Mouse (Mus musculus) C2C12 (cell line): Measurements from ENCODE around the gene Brsk2. TPM values are rescaled to one million over a fixed set of nuclear protein-coding genes. Genes with fewer than 3 reads are reported as not detected.

Experiments
- H3K27me3 ChIP-seq: one replicate; pipeline ENCODE4 v1.6.1; 2011; ENCODE audit not compliant: control insufficient read depth, insufficient read depth, insufficient read length
- H3K36me3 ChIP-seq: one replicate; pipeline ENCODE4 v1.6.1; 2011; ENCODE audit not compliant: control insufficient read depth, insufficient read depth
- H3K4me3 ChIP-seq: one replicate; pipeline ENCODE4 v1.5.1; 2011; ENCODE audit warnings: mild to moderate bottlenecking, control low read depth; ENCODE audit not compliant: poor library complexity, insufficient read depth, severe bottlenecking
- H3K79me2 ChIP-seq: one replicate; pipeline ENCODE4 v1.6.1; 2011; ENCODE audit not compliant: control insufficient read depth, insufficient read depth
- H3K79me3 ChIP-seq: one replicate; pipeline ENCODE4 v1.6.1; 2011; ENCODE audit warnings: low read depth, control low read depth
- H3ac ChIP-seq: one replicate; pipeline ENCODE3; 2011; ENCODE audit warnings: low read depth; ENCODE audit not compliant: control insufficient read depth, insufficient read length
- CEBPB ChIP-seq: IDR thresholded peaks from one replicate; pipeline ENCODE4 v1.6.1; 2011; ENCODE audit warnings: low read depth, mild to moderate bottlenecking, control low read depth, moderate library complexity
- CTCF ChIP-seq: IDR thresholded peaks from one replicate; pipeline ENCODE4 v1.5.1; 2011; ENCODE audit not compliant: control insufficient read depth, insufficient read depth, insufficient read length
- FOSL1 ChIP-seq: IDR thresholded peaks from one replicate; pipeline ENCODE4 v1.8.0; 2011; ENCODE audit warnings: mild to moderate bottlenecking, low read length; ENCODE audit not compliant: poor library complexity, insufficient read depth, severe bottlenecking
- MAX ChIP-seq: IDR thresholded peaks from one replicate; pipeline ENCODE4 v1.6.1; 2011; ENCODE audit warnings: mild to moderate bottlenecking, control low read depth
- MYOD1 ChIP-seq: IDR thresholded peaks from one replicate; pipeline ENCODE4 v1.6.1; 2011; ENCODE audit warnings: low read depth; ENCODE audit not compliant: control insufficient read depth, insufficient read length
- MYOG ChIP-seq: IDR thresholded peaks from one replicate; pipeline ENCODE4 v1.6.1; 2011; ENCODE audit not compliant: control insufficient read depth, insufficient read length; ENCODE audit errors: extremely low read depth
- USF1 ChIP-seq: IDR thresholded peaks from one replicate; pipeline ENCODE4 v1.6.1; 2011; ENCODE audit warnings: low read depth, mild to moderate bottlenecking, control low read depth, moderate library complexity
- polyA plus RNA-seq: library from polyadenylated mRNA; unstranded; fragments of >200 nt; fragmentation: generic; extraction: Trizol; gene quantifications from one replicate; pipeline ENCODE4 v1.2.1, GENCODE M21; 2012; ENCODE audit warnings: missing spikeins

Brsk2 gene
- polyA plus RNA-seq, 1 experiment, result 0.05 TPM

DNA sequence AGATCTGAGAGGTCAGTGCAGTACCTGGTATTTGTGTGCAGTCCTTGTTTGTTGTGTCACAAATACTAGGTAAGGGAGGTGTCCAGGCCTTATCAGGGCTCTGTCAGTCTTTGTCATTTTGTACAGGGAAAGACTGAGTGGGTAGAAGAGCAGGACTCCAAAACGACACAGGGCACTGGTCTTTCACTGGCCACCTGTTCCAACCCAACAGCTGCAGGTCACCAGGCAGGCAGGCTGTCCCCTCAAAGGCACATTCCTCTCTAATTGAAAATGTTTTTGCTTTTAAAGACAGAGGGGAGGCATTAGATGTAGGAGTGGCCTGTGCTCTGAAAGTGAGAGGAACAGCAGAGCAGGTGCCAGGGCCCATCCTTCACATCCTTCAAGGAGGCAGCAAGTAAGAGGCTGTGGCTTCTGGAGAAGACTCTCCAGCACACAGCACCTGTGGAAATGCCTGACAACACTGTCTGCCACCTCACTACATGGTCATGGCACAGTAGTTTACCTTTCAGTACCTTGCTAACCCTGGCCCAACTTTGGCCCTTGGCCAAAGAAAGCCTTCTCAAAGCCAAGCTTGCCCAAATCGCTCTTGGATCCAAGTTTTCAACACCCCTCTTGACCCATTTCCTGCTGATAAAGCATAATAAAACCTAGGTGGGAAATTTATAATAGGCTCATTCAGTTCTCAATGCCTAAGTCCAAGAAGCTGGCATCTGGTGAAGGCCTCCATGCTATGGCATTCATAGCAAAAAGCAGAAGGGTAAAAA lies 85.7 kb downstream of the Brsk2 start:
- H3K4me3 ChIP-seq, result no peak overlapping the region
- H3K36me3 ChIP-seq, result no peaks in the 10 kb centered on the region
- TF ChIP-seq MYOD1 (no peak), USF1 (no peak), FOSL1 (no peak), MAX (no peak), MYOG (no peak), CTCF (no peak)
- peaks cover 63% of the 10 kb centered on the region for H3K79me2 ChIP-seq
- H3K79me3 ChIP-seq, result peaks cover 18% of the 10 kb centered on the region
- H3K27me3 ChIP-seq, result no peaks in the 10 kb centered on the region
- H3ac ChIP-seq, result no peak overlapping the region

- no peaks in the 10 kb centered on the region for H3K27me3 ChIP-seq
- TF ChIP-seq CTCF, result peak; percentile 56
- TF ChIP-seq MYOG, result no peak
- peaks cover 68% of the 10 kb centered on the region for H3K79me2 ChIP-seq
- no peaks in the 10 kb centered on the region for H3K36me3 ChIP-seq
- no peak overlapping the region for H3ac ChIP-seq
- no peak overlapping the region for H3K4me3 ChIP-seq
- H3K79me3 ChIP-seq, result peaks cover 10% of the 10 kb centered on the region
Measured at GRCm38 (mm10) chr7:142037553-142038170, 88.1 kb downstream of the Brsk2 start.

DNA sequence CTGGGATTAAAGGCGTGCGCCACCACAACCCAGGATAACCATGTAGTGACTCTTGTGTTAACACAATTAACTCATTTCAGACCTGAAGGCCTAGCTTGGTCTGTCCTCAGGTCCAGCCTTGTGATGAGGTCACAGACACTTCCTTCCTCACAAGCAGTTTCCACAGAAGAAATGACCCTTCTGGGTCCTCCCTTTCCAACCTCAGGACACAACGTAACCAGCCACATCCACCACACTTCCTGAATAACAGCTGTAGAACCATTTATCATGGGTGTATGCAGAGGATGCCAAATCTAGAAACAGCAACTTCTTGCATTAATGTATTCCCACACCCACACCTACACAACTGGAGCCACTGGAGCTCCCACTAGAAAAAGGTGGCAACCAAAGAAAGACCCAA lies 91.2 kb downstream of the Brsk2 start:
- peaks cover 62% of the 10 kb centered on the region for H3K79me2 ChIP-seq
- TF ChIP-seq FOSL1 (no peak), CEBPB (no peak), MYOD1 (no peak), MYOG (no peak), MAX (no peak), CTCF (no peak), USF1 (no peak)
- no peaks in the 10 kb centered on the region for H3K27me3 ChIP-seq
- peaks cover 9% of the 10 kb centered on the region for H3K79me3 ChIP-seq
- H3K4me3 ChIP-seq, result no peak overlapping the region
- no peak overlapping the region for H3ac ChIP-seq
- no peaks in the 10 kb centered on the region for H3K36me3 ChIP-seq

- H3K36me3 ChIP-seq, result no peaks in the 10 kb centered on the region
- no peak overlapping the region for H3ac ChIP-seq
- H3K4me3 ChIP-seq, result no peak overlapping the region
- no peaks in the 10 kb centered on the region for H3K27me3 ChIP-seq
- no peak for TF ChIP-seq FOSL1
- TF ChIP-seq MAX, result no peak
- H3K79me2 ChIP-seq, result peaks cover 46% of the 10 kb centered on the region
- H3K79me3 ChIP-seq, result peaks cover 9% of the 10 kb centered on the region
Measured at GRCm38 (mm10) chr7:142045344-142045743, 95.8 kb downstream of the Brsk2 start.

DNA sequence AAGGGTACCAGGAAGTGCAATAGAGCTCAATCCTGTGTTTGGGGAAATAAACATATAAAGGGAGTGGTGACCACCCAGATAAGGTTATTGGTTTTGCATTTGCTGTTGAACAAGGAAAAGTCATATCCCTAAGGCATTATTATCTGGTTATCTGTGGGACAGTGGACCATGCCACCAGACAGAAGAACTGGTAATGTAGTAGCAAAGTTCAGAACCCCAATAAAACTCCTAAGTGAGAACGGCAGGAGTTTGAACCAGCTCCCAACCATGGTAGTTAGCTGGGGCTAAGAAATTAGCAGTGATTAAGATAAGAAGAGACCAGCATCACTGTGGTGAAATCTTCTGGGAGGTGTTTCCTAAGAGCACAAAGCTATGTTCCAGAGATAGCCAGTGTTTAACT lies 96.4 kb downstream of the Brsk2 start:
- Histone ChIP-seq H3K79me2 (peaks cover 40% of the 10 kb centered on the region), H3ac (no peak overlapping the region), H3K27me3 (no peaks in the 10 kb centered on the region), H3K4me3 (no peak overlapping the region), H3K79me3 (peaks cover 9% of the 10 kb centered on the region), H3K36me3 (no peaks in the 10 kb centered on the region)
- TF ChIP-seq FOSL1 (no peak), CTCF (no peak), MYOD1 (no peak), USF1 (no peak), MAX (no peak), CEBPB (no peak), MYOG (no peak)

GRCm38 (mm10) chr7:142050536-142050935 lies 101.0 kb downstream of the Brsk2 start:
- Histone ChIP-seq H3ac (no peak overlapping the region), H3K79me2 (peaks cover 39% of the 10 kb centered on the region), H3K4me3 (no peak overlapping the region), H3K79me3 (peaks cover 20% of the 10 kb centered on the region), H3K36me3 (no peaks in the 10 kb centered on the region), H3K27me3 (no peaks in the 10 kb centered on the region)
- TF ChIP-seq MYOD1 (no peak), FOSL1 (no peak), CEBPB (no peak), CTCF (no peak), USF1 (no peak), MAX (no peak), MYOG (no peak)
